Mouse (Mus musculus): ENCODE measurements around the gene Gm17190.

DNA sequence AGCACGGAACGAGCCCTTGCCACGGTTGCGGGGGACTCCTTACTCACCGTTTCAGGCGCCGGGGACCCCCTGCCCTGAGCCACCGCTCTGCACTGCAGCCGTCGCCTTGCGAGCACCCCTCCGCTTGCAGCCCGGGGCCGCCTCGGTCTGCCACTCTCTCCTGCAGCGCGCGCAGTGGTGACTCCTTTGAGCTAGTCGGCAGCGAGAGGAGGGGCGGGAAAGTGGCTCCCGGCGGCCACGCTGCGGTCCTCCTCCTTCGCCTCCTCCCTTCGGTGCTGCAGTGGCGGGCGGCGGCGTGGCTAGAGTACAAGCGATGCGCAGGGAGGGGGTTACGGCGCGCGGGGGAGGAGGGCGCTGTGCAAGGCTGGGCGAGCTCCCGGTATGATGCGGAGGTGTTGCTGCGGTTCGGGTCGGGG, 50.6 kb downstream of the Gm17190 start, which contains the start of gene Sv2c:
- TF ChIP-seq MAFK (IDR thresholded peaks at IDR 0.05; ENCODE audit: insufficient read depth, low read depth, low read length) (no peak), CHD2 (IDR thresholded peaks at IDR 0.05; ENCODE audit: low read depth, low read length) (no peak), ZC3H11A (IDR thresholded peaks at IDR 0.05; ENCODE audit: borderline replicate concordance, low read depth, low read length) (no peak), ZNF384 (IDR thresholded peaks at IDR 0.05; ENCODE audit: low read depth, low read length) (no peak)

All from ES-E14 (cell line).